Mouse (Mus musculus): ENCODE measurements around the gene Dgat2l6. TPM values are rescaled to one million over a fixed set of nuclear protein-coding genes. Genes with fewer than 3 reads are reported as not detected.

Dgat2l6 gene
- polyA plus RNA-seq, 1 experiment, result not detected

Other genes with a start within 250 kb of the Dgat2l6 start
- not detected in 2 replicates for gene Otud6a, start 95.8 kb upstream of the Dgat2l6 start, polyA plus RNA-seq (2012; ENCODE audit: insufficient read depth, insufficient read length, missing spikeins)
- gene Awat2, start 82.1 kb upstream of the Dgat2l6 start, polyA plus RNA-seq (2012; ENCODE audit: insufficient read depth, insufficient read length, missing spikeins), result 0.83 TPM in 1 of 2 replicates, not detected in the other
- 67.3 and 72.7 TPM in 2 replicates for gene Igbp1, start 30.5 kb upstream of the Dgat2l6 start, polyA plus RNA-seq (2012; ENCODE audit: insufficient read depth, insufficient read length, missing spikeins)
- not detected in 2 replicates for gene Awat1, start 47.4 kb downstream of the Dgat2l6 start, polyA plus RNA-seq (2012; ENCODE audit: insufficient read depth, insufficient read length, missing spikeins)
- not detected in 2 replicates for gene P2ry4, start 70.0 kb downstream of the Dgat2l6 start, polyA plus RNA-seq (2012; ENCODE audit: insufficient read depth, insufficient read length, missing spikeins)
- not detected in 2 replicates for gene Arr3, start 80.7 kb downstream of the Dgat2l6 start, polyA plus RNA-seq (2012; ENCODE audit: insufficient read depth, insufficient read length, missing spikeins)
- gene Kif4, start 100.9 kb downstream of the Dgat2l6 start, polyA plus RNA-seq (2012; ENCODE audit: insufficient read depth, insufficient read length, missing spikeins), result not detected in 2 replicates
- 62.8 and 63.7 TPM in 2 replicates for gene Pdzd11, start 101.7 kb downstream of the Dgat2l6 start, polyA plus RNA-seq (2012; ENCODE audit: insufficient read depth, insufficient read length, missing spikeins)
- gene Gdpd2, start 205.0 kb downstream of the Dgat2l6 start, polyA plus RNA-seq (2012; ENCODE audit: insufficient read depth, insufficient read length, missing spikeins), result not detected in 2 replicates
- 4.6 and 8.3 TPM in 2 replicates for gene Dlg3, start 242.9 kb downstream of the Dgat2l6 start, polyA plus RNA-seq (2012; ENCODE audit: insufficient read depth, insufficient read length, missing spikeins)